In the genomic region with DNA sequence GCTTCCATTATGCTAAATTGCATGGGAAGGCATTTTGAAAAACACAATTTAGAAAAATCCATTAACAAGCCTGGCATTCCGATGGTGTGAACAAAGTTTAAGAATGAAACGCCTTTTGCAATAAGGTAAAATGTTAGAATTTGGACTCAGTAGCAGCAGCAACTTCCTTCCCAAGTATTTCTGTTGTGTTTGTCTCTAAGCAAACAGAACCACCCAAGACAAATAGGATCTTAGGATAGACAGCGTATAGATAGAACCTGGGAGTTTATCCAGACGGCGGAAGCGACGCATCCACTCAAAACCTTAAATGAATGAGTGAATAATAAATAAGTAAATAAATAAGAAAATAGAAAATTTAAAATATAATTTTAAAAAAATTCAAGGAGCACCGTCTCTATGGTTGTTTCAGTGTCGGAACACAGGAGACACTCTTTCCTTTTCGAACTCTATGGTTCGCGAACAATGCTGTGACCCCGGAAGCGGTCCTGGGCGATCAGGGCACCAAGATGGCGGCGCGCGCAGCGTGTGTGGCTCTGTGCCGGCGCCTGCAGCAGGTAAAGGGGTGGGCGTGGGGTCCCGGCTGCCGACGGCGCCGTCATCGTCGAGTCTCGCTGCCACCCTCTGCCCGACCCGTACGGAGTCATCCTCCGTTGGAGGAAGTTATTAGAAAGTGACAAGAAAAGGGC, we compare ENCODE assay signal across 8 mouse cellular contexts. TPM values are rescaled to one million over a fixed set of nuclear protein-coding genes. Genes with fewer than 3 reads are reported as not detected.
DNase-seq lines count a peak whose midpoint lies in the region; ATAC-seq lines count a peak whose summit lies in the region.

A gene (plus strand): TSS at position 487 of the 686 bp plus-strand sequence.

- no peaks in the 10 kb centered on the region for H3K27me3 ChIP-seq in hindbrain, embryonic 11.5 days (ENCODE audit: control insufficient read depth, insufficient read depth, low read length)

- H3K4me2 ChIP-seq in hindbrain, embryonic 11.5 days (replicated peaks; ENCODE audit: low read depth, low read length): peak within 1 kb of the TSS; percentile 56

- H3K9me3 ChIP-seq in hindbrain, embryonic 11.5 days (ENCODE audit: control insufficient read depth, low read length): no peaks in the 10 kb centered on the region

- peak; percentile 91 for ATAC-seq in hindbrain, embryonic 11.5 days (ENCODE audit: low FRiP score)

- H3K4me1 ChIP-seq in hindbrain, embryonic 11.5 days (replicated peaks; ENCODE audit: control insufficient read depth, insufficient read depth, low read length): no peaks in the 10 kb centered on the region

- 0 out of 2 replicates have a peak within 1 kb of the TSS, but pooled peaks have one; percentile 47 for H3K27ac ChIP-seq in hindbrain, embryonic 11.5 days (ENCODE audit: low read depth, low read length)

- peak within 1 kb of the TSS; percentile 63 for H3K4me3 ChIP-seq in hindbrain, embryonic 11.5 days (ENCODE audit: low read depth, low read length)

- DNase-seq in Muller cell, postnatal 12 days (ENCODE audit: inconsistent ontology term): peak; percentile 83
- DNase-seq in cerebellum, adult 9-11 months: peak; percentile 87
- peak; percentile 71 to 94 for DNase-seq in frontal cortex, adult 2 months (ENCODE audit: extremely low spot score in 1 of 2, low spot score in 1 of 2)
- peak; percentile 94 for DNase-seq in hindbrain, embryonic 11.5 days (ENCODE audit: low spot score)
- peak; percentile 79 to 86 for DNase-seq in layer of hippocampus, postnatal 10 days (ENCODE audit: low spot score in 2 of 2)
- peak; percentile 93 for DNase-seq in lung, postnatal 10 days
- DNase-seq in ovary, postnatal 36 days (ENCODE audit: low spot score): peak; percentile 79
- DNase-seq in thymus, postnatal 25 days: peak; percentile 84

- 4% methylated on average over 35 of the region's 35 CpGs for WGBS in hindbrain, embryonic 11.5 days

- H3K36me3 ChIP-seq in hindbrain, embryonic 11.5 days (ENCODE audit: control insufficient read depth, insufficient read depth, low read length): no peaks in the 10 kb centered on the region

- peak within 1 kb of the TSS; percentile 62 for H3K9ac ChIP-seq in hindbrain, embryonic 11.5 days (ENCODE audit: low read depth, low read length)

RNA-seq across cellular contexts. Expression of the gene that starts here (rescaled TPM):
- polyA plus RNA-seq in frontal cortex, adult 2 months (2012; rRNA removed): 47.0 and 48.9 TPM in 2 replicates
- polyA plus RNA-seq in hindbrain, embryonic 11.5 days (2014; fragmentation: Nextera tagmentation; extraction: Ambion mirVana): 71.5 and 73.6 TPM in 2 replicates
- total RNA-seq in layer of hippocampus, postnatal 10 days (2021): 10 to 100 TPM; 29.1 to 30.6 TPM

Comparison
In these comparisons a context has a peak if more than half of its experiments do, and no peak if none do; other contexts are left out.
1. Peak in every context shown above with its lines: DNase-seq, ATAC-seq, H3K4me3 ChIP-seq and H3K27ac ChIP-seq.